Mouse (Mus musculus) WW6 (cell line): ENCODE measurements around the gene Opcml.
A peak's percentile ranks its signal among the peaks of the same experiment; 100 is the strongest.

Source experiments
- DNase-seq: peaks from one replicate; pipeline ENCODE4 v3.0.0-alpha.2; 2013; ENCODE audit warnings: low read depth, low spot score

Gene Opcml

GRCm38 (mm10) chr9:28153748-28154147 lies 363.2 kb downstream of the Opcml start:
- no peak for DNase-seq

GRCm38 (mm10) chr9:28157092-28157491 lies 366.5 kb downstream of the Opcml start:
- DNase-seq = no peak

- no peak for DNase-seq
Observed at GRCm38 (mm10) chr9:28160953-28161352, 370.4 kb downstream of the Opcml start.

GRCm38 (mm10) chr9:28163946-28164345 lies 373.4 kb downstream of the Opcml start:
- DNase-seq = no peak

GRCm38 (mm10) chr9:28171890-28172289 lies 381.3 kb downstream of the Opcml start:
- peak; percentile 11 for DNase-seq

DNA sequence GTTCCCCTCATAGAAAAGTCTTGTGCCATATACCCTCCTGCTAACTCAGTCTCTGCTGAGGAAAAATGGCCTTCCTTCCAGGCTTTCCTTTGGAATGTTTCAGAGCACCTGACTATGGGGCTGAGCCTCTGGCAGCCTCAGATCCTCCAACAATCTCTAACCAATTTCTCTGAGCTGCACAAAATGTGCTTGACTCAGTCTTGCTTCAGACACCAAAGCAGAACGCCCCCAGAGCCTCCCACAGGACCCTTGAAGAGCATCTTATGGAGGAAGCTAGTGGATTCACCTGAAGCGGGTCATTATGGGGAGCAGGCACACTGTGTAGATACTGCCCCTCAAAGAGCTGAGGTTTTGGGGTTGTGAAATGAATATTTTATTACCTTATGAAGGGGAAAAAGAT lies 386.5 kb downstream of the Opcml start:
- no peak for DNase-seq

GRCm38 (mm10) chr9:28178123-28178887 lies 387.7 kb downstream of the Opcml start:
- DNase-seq = no peak

DNA sequence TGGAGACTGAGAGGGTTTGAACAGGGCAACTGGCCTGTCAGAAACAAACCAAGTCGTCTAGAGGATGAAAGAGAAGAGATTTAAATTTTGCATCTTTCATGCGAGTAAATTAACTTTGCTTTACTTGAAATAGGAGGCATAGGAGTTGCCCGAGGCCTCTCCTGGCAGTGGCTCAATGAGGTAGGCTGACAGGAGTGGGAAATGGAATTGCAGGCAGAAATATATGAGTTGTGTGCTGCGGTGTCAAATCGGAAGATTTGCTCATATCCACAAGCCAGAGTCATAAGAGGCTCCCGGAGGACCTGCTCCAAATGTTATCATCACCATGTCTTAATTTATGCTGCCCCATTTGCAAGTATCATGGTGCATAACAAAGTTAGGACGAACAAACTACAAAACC lies 391.3 kb downstream of the Opcml start:
- DNase-seq = no peak

- DNase-seq = no peak
Observed at GRCm38 (mm10) chr9:28190226-28190625, 399.7 kb downstream of the Opcml start.

GRCm38 (mm10) chr9:28190751-28191150 lies 400.2 kb downstream of the Opcml start:
- DNase-seq = no peak

GRCm38 (mm10) chr9:28196550-28196949 lies 406.0 kb downstream of the Opcml start:
- DNase-seq = no peak

GRCm38 (mm10) chr9:28197061-28197460 lies 406.5 kb downstream of the Opcml start:
- DNase-seq = no peak

- DNase-seq = no peak
Observed at GRCm38 (mm10) chr9:28197631-28198030, 407.1 kb downstream of the Opcml start.

DNA sequence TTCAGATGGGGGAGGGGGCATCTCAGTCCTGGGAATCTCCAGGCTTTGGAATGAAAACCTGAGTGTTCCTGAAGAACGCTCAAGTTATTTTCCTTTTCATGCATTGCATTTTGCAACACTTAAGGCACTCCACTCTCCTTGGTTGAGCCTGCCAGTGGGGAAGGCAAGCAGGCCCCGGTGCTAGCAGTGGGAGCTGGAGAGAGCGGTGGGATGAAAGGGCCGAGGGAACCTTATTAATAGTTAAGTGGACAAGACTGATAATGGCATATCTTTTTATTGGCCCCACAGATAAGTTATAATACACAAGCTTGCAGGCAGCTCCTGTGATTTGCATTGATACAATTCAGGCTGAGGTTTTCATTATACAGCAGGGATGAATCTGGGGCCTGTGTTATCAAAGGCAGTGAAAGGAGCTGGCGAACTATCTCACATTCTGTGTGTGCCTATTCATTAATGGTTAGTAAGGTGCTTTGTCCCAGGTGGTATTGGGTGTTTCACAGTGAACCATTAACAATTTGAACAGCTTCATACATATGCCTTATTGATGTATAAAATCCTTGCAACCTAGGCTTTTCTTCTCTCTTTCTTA lies 407.6 kb downstream of the Opcml start:
- DNase-seq = no peak

DNA sequence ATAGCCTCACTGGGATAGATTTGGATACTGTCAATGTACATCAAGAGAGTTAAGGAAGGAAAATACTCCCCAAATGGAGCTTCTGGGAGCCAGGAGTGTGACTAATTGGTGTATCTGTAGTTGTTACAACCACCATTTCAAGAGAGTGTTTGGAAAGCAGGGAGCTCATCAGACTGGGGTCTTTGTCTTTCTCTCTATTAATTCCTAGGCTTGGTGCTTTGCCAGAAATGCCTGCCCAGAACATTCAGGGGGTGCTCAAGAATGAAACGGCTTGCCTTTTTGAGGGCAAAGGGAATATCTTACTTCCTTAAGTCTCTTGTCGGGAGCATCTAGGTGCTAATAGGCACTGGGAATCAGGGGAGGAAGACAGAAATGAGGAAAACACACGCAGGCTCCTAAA lies 416.9 kb downstream of the Opcml start:
- DNase-seq = no peak

DNA sequence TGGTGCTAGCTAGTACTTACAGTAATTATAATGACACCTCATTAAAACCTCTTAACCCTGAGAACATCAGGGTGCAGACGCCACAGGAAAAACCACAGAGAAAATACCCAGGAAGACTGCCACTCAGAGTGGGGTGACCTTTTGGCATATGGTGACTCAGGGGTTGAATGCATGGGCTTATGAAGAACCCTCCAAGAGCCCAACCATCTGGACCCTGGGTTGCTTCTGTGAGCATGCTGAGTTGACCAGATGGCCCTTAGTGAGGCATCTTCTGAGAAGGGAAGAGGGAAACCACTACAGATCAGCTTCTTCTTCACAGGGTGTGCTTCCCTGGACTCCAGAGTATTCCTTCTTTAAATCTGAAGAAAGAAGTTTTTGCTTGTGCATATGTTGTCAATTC lies 418.1 kb downstream of the Opcml start:
- no peak for DNase-seq

DNA sequence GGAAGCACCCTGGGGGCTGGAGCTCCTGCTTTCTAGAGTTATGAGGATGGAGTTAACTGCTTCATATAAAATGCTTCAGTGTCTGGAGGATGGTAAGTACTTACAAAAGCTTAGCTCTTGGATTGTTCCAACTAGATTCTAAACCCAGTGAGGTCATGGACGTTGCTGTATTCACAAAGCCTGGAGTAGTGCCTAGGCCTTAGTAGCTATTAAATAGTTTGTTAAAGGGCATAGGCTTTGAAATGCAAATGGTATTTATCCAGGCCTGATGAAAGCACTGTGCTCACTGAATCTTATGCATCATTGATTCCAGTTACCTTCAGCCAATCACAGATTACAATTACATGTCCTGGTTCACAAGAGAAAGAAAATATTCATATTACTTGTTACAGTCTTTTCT lies 421.3 kb downstream of the Opcml start:
- no peak for DNase-seq

DNA sequence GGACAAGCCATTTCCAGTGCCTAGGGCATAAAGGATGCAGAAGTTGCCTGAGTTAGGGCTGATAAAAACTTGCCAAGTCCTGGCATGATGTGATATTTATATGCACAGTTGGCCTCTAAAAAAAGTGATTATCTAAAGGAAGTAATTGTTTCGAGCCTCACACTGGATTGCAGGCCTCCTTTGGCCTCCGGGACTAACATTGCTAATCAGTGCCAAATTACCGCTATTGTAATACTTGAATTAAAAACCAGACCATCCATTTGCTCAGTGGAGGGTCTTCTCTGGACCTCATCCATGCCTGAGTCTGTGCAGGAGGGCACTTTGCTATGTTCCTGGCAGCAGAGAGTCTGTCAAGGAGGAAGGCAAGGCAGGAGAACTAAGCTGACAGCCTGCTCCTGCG lies 423.3 kb downstream of the Opcml start:
- DNase-seq = no peak

DNA sequence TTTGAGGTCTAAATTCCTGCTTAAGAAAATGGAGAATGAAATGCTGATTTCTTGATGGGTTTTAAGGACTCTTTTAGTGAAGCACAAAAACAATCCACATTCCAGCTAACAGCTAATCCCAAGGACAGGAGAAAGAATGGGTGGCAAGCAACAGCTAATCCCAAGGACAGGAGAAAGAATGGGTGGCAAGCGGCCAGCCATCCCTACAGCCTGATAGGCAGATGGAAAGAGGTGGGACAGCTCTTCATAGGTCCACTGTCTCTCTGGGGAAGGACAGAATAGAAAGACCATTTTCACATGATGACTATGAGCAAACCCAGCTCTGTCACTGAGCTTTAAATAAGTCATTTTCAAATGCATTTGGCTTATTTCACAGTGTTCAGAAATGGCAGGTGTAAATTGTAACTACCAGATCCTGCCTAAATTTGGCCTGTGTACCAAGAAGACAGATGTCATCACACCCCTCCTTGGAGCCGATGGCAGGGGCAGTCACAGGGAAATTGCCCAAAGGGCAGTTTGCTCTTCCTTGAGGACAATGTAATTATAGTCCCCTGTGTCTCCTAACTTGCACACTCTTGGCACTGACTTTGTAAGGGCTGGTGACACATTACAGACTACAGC lies 427.6 kb downstream of the Opcml start:
- DNase-seq = no peak

- DNase-seq = no peak
Observed at GRCm38 (mm10) chr9:28222726-28223125, 432.2 kb downstream of the Opcml start.

DNA sequence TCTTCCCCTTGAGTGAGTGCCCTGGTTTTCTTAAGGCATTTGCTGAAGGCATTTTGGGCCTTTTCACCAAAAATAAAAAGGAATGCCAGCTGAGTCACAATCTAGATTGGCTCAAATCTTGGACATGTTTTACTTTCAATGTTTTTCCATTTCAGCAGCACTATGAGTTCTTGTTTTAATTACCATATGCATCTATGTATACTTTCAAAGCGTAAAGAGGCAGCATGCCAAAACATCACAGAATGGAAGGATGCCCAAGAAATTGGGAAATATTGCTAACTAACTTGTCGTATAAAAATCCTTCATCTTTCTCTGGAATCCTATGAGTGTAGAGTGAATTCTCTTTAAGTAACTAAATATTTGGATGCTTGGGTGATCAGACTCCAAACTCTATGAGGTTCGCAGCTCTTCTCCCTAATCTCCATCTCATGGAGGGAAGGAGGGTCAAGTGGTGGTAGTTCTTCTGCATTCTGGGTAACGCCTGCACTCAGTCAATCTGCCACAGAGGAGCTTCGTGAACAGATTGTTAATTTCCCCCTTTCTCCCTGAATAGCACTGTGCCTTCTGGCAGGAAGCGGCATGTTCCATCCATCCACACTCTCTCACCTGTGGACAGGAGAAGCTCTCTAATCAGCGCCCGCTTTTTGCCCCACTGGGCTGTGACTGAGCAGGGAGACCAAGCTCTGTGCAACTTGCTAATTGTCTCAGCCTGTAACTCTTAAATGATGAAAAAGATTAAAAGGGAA lies 435.4 kb downstream of the Opcml start:
- DNase-seq = no peak

DNA sequence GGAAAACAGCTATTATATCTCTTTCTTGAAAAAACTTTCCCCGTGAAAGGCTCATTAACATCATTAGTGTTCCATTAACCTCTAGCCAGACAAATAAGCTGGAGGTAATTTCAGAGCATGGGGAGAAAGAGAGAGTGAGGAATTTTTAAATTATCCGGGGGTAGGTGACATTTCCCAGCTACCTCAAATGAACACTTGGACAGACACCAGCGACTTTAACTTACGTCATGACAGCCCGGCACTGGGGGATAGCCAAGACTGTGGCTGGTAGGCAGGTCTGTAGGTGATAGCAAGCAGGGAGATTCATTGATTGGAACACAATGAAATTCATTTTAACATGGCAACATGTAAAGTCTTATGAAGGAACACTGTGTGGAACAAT lies 436.0 kb downstream of the Opcml start:
- DNase-seq = no peak
